Mouse (Mus musculus) CD4-positive naive resting alpha-beta T cell, adult 76 days (primary cell): Measurements from ENCODE around the gene Magee2. TPM values are rescaled to one million over a fixed set of nuclear protein-coding genes. Genes with fewer than 3 reads are reported as not detected.

Experiments
- total RNA-seq: library from RNA; stranded (reverse); gene quantifications from one replicate; pipeline ENCODE4 v1.2.4, GENCODE M21; 2023

Magee2 gene
- total RNA-seq: not detected

GRCm38 (mm10) chrX:104856751-104857341, at the start of gene Magee2:
Gene Magee2 (minus strand): TSS chrX:104857267.

Other genes starting within 250 kb of the Magee2 start
- gene Zdhhc15, start 186.2 kb downstream of the Magee2 start, total RNA-seq: 16.3 TPM
- 36.1 TPM for gene Pbdc1, start 222.5 kb upstream of the Magee2 start, total RNA-seq